Mouse (Mus musculus): ENCODE results near the gene Myh3.

- no peak for TF ChIP-seq CTCF (IDR thresholded peaks at IDR 0.05; ENCODE audit: control insufficient read depth, insufficient read depth, insufficient read length)
- no peak for TF ChIP-seq CEBPB (IDR thresholded peaks at IDR 0.05; ENCODE audit: low read depth)
- no peak for TF ChIP-seq MYOD1 (IDR thresholded peaks at IDR 0.05; ENCODE audit: control insufficient read depth, insufficient read length, low read depth)
- no peak for TF ChIP-seq USF1 (IDR thresholded peaks at IDR 0.05; ENCODE audit: low read depth)
- no peak for TF ChIP-seq MYOG (IDR thresholded peaks at IDR 0.05; ENCODE audit: control insufficient read depth, extremely low read depth, insufficient read length)
- TF ChIP-seq MAX (IDR thresholded peaks at IDR 0.05) = no peak
- no peak for TF ChIP-seq FOSL1 (IDR thresholded peaks at IDR 0.05; ENCODE audit: insufficient read depth, low read length, poor library complexity, severe bottlenecking)
Observed at GRCm38 (mm10) chr11:67106973-67107372, 28.9 kb downstream of the Myh3 start.

Measured in C2C12 (cell line).